Mouse (Mus musculus): ENCODE data around the gene Vegfb. TPM values are rescaled to one million over a fixed set of nuclear protein-coding genes. Genes with fewer than 3 reads are reported as not detected.
A peak's percentile ranks its signal among the peaks of the same experiment; 100 is the strongest.

Gene Vegfb
- polyA plus RNA-seq, 1 experiment from 2014 or later: 153 TPM

DNA sequence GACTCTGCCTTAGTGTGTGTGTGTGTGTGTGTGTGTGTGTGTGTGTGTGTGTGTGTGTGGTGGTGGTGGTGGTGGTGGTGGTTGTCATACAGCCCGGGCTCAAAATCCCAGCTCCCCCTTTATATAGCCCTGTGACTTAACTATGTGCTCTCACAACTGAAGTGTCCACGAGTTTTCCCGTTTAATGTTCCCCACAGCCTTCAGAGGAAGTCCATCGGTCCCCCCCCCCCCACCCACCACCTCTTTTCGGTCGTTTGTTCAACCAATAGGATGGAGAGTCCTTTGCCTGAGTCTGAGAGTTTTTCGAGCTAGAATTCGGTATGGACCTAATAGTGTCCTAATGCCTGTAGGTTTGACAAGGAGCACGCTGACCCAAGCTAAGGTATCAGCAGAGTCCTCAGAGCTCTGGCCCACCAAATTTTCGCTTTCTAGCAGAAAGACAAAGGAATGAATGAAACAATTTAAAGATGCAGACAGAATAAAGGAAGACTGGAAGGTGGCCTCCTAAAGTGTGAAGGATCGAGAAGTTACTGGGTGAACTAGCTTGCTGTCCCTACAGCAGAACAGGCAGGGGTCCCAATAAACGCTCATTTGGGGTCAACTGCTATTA lies 13.8 kb downstream of the Vegfb start:
- peak overlapping the region; percentile 69 to 80 for H3K4me3 ChIP-seq (ENCODE audit: control insufficient read depth in 1 of 2, insufficient read depth in 1 of 2, low read depth in 1 of 2, low read length in 2 of 2)
- no peaks in the 10 kb centered on the region for H3K27me3 ChIP-seq (ENCODE audit: control insufficient read depth, insufficient read depth, low read length)
- peaks cover 33 to 58% of the 10 kb centered on the region in 2 experiments for H3K4me1 ChIP-seq (ENCODE audit: control insufficient read depth in 2 of 2, insufficient read depth in 2 of 2, low read length in 2 of 2)
- H3K9ac ChIP-seq (ENCODE audit: low read length): peak overlapping the region; percentile 90
- H3K9me3 ChIP-seq (ENCODE audit: control insufficient read depth, low read length): no peaks in the 10 kb centered on the region
- peak overlapping the region; percentile 97 for H3K4me2 ChIP-seq (ENCODE audit: low read length)
- WGBS: 35% methylated on average over 12 of the region's 12 CpGs
- H3K27ac ChIP-seq (replicated peaks in 1 of 2; ENCODE audit: control insufficient read depth in 1 of 2, insufficient read depth in 1 of 2, low read depth in 2 of 2, low read length in 2 of 2): peak overlapping the region in 1 of 2 experiments; percentile 89; a peak in 1 of 4 replicates
- H3K36me3 ChIP-seq (ENCODE audit: control insufficient read depth, insufficient read depth, low read length): peaks cover 22% of the 10 kb centered on the region
- ATAC-seq (ENCODE audit: insufficient number of reproducible peaks, insufficient read depth, low FRiP score, low read depth): no peak

DNA sequence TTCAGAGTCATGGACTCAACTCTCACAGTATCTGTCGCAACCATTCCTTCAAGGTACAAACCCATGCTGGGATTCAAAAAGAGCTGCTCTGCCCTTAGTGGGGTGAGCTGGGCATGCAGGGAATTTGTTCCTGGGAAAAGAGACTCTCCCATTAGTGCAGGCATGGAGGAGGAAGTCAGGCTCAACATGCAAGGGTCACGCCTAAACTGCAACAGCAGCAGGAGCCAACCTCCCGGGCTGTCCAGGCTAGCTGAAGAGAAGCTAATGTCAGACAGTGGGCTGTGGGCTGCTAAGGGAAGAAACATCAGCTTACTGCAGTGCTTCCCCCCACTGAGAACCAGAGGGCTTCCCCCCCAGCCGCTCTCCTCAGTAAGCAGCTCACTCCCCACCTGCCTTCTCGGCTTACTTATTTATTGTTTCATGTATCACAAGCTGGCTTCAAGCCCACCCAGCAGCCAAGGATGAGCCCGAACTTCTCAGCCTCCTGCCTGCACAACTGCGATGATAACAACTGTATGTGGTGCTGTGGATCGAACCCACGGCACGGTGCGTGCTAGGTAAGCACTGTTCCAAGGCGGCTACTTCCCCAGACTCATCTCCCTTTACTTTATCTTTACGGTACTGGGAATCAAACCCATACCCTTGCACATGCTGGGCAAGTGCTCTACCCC lies 15.1 kb downstream of the Vegfb start:
- Histone ChIP-seq H3K4me1 (ENCODE audit: control insufficient read depth in 2 of 2, insufficient read depth in 2 of 2, low read length in 2 of 2) (peaks cover 30 to 56% of the 10 kb centered on the region in 2 experiments), H3K36me3 (ENCODE audit: control insufficient read depth, insufficient read depth, low read length) (peaks cover 9% of the 10 kb centered on the region), H3K27me3 (ENCODE audit: control insufficient read depth, insufficient read depth, low read length) (no peaks in the 10 kb centered on the region), H3K27ac (replicated peaks in 1 of 2; ENCODE audit: control insufficient read depth in 1 of 2, insufficient read depth in 1 of 2, low read depth in 2 of 2, low read length in 2 of 2) (peak overlapping the region in 1 of 2 experiments; percentile 19; a peak in 1 of 4 replicates), H3K9me3 (ENCODE audit: control insufficient read depth, low read length) (no peaks in the 10 kb centered on the region), H3K4me3 (ENCODE audit: control insufficient read depth in 1 of 2, insufficient read depth in 1 of 2, low read depth in 1 of 2, low read length in 2 of 2) (no peak overlapping the region), H3K9ac (ENCODE audit: low read length) (peak overlapping the region; percentile 16; the same call in 1 of the 2 replicates), H3K4me2 (ENCODE audit: low read length) (no peak overlapping the region)
- ATAC-seq (ENCODE audit: insufficient number of reproducible peaks, insufficient read depth, low FRiP score, low read depth): no peak
- WGBS: 81% methylated on average over 13 of the region's 13 CpGs

DNA sequence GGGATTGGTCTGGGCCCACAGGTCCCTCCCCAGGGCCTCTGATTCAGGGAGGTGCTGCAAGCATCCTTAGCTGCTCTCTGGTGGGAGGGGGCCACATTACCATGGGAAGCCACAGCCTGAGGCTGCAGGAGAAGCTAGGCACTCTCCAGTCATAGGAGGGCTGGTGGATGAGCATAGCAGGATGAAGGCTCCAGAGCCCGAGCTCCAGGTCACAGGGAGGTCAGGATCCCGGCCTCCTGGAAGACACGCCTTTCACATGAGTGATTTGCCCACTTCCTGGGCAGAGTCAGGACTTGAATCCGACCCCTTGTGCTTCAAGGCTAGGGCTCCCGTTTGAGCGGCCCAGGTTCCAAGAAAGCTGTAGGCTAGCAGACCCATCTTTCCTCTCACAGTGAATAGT lies 15.8 kb downstream of the Vegfb start:
- Histone ChIP-seq H3K9me3 (ENCODE audit: control insufficient read depth, low read length) (no peaks in the 10 kb centered on the region), H3K27ac (replicated peaks in 1 of 2; ENCODE audit: control insufficient read depth in 1 of 2, insufficient read depth in 1 of 2, low read depth in 2 of 2, low read length in 2 of 2) (peak overlapping the region in 1 of 2 experiments; percentile 19; a peak in 1 of 4 replicates), H3K36me3 (ENCODE audit: control insufficient read depth, insufficient read depth, low read length) (peaks cover 2% of the 10 kb centered on the region; the same call in 1 of the 2 replicates), H3K4me2 (ENCODE audit: low read length) (no peak overlapping the region), H3K27me3 (ENCODE audit: control insufficient read depth, insufficient read depth, low read length) (no peaks in the 10 kb centered on the region), H3K4me3 (ENCODE audit: control insufficient read depth in 1 of 2, insufficient read depth in 1 of 2, low read depth in 1 of 2, low read length in 2 of 2) (no peak overlapping the region), H3K4me1 (ENCODE audit: control insufficient read depth in 2 of 2, insufficient read depth in 2 of 2, low read length in 2 of 2) (peaks cover 28 to 49% of the 10 kb centered on the region in 2 experiments), H3K9ac (ENCODE audit: low read length) (peak overlapping the region; percentile 16; the same call in 1 of the 2 replicates)
- ATAC-seq (ENCODE audit: insufficient number of reproducible peaks, insufficient read depth, low FRiP score, low read depth): no peak
- WGBS: 41% methylated on average over 6 of the region's 6 CpGs

DNA sequence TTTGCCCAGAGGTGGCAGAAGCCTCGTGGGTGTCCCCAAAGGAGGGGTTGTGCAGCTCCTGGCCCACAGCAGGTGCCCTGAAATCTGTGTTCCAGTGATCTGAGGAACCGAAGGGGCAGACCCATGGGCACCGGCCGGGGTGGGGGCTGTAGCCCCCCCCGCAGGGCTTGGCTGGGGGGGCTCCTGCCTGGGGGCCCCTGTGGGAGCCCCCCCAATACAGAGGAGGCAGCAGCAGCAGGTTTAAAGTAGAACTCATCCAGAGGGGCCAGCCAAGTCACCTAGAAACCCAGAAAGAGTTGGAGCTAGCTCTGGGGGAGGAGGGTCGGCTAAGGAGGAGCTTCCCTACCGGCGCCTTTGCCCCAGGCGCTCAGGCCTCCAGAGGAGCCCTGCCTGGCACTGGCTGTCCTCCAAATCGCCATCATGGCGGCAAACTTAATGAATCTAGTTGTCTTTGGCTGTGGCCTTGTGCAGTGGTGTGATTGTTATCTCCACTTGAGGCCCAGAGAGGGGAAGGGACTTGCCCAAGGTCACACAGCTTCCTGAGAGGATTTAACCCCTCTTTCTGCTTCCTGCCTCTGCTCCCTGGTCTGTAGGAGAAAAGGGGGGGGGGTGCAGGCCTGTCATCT lies 16.9 kb downstream of the Vegfb start:
- peaks cover 26 to 40% of the 10 kb centered on the region in 2 experiments for H3K4me1 ChIP-seq (ENCODE audit: control insufficient read depth in 2 of 2, insufficient read depth in 2 of 2, low read length in 2 of 2)
- no peak for ATAC-seq (ENCODE audit: insufficient number of reproducible peaks, insufficient read depth, low FRiP score, low read depth)
- no peaks in the 10 kb centered on the region for H3K27me3 ChIP-seq (ENCODE audit: control insufficient read depth, insufficient read depth, low read length)
- H3K4me3 ChIP-seq (ENCODE audit: control insufficient read depth in 1 of 2, insufficient read depth in 1 of 2, low read depth in 1 of 2, low read length in 2 of 2): peak overlapping the region in 1 of 2 experiments; percentile 66; a peak in 2 of 4 replicates
- H3K36me3 ChIP-seq (ENCODE audit: control insufficient read depth, insufficient read depth, low read length): peaks cover 10% of the 10 kb centered on the region
- peak overlapping the region in 1 of 2 experiments; percentile 42; a peak in 2 of 4 replicates for H3K27ac ChIP-seq (replicated peaks in 1 of 2; ENCODE audit: control insufficient read depth in 1 of 2, insufficient read depth in 1 of 2, low read depth in 2 of 2, low read length in 2 of 2)
- no peaks in the 10 kb centered on the region for H3K9me3 ChIP-seq (ENCODE audit: control insufficient read depth, low read length)
- H3K9ac ChIP-seq (ENCODE audit: low read length): peak overlapping the region; percentile 81
- H3K4me2 ChIP-seq (ENCODE audit: low read length): peak overlapping the region; percentile 70
- 27% methylated on average over 11 of the region's 11 CpGs for WGBS

DNA sequence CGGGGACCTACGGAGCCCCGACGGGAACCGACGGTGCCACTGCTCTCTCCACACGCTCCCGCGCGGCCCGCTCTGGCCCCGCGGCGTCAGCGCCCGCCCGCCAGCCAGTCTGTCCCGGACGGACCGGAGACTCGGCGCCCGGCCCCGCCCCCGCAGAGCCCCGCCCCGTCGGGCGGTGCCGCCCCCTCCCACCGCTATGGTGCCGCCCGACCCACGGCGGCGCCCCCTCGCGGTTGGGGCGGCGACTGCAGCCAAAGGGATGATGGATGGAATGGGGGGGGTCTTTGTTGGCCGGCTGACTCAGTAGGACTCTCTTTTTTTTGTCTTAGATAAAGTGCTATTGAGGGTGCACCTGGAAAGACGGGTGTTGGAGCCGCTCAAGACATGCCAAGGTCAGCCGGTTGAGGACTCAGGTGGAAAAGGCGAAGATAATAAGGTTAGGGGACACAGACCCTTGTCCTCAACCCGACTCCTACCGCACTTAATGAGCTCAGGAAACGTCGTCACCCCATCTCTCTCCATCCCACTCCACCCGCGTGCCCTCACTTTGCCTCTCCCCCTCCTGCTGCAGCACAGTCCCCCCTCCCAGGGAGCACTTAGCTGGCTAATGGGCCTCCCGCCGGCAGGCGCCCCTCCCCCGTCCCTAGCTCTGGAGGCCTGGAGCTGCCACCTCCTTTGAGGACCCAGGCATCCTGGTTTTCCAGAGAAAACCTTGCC lies 17.6 kb downstream of the Vegfb start:
- Histone ChIP-seq H3K9me3 (ENCODE audit: control insufficient read depth, low read length) (no peaks in the 10 kb centered on the region), H3K4me3 (ENCODE audit: control insufficient read depth in 1 of 2, insufficient read depth in 1 of 2, low read depth in 1 of 2, low read length in 2 of 2) (peak overlapping the region; percentile 66 to 74), H3K9ac (ENCODE audit: low read length) (peak overlapping the region; percentile 81), H3K27me3 (ENCODE audit: control insufficient read depth, insufficient read depth, low read length) (no peaks in the 10 kb centered on the region), H3K4me2 (ENCODE audit: low read length) (peak overlapping the region; percentile 70), H3K27ac (replicated peaks in 1 of 2; ENCODE audit: control insufficient read depth in 1 of 2, insufficient read depth in 1 of 2, low read depth in 2 of 2, low read length in 2 of 2) (peak overlapping the region in 1 of 2 experiments; percentile 42; a peak in 2 of 4 replicates), H3K36me3 (ENCODE audit: control insufficient read depth, insufficient read depth, low read length) (peaks cover 17% of the 10 kb centered on the region), H3K4me1 (ENCODE audit: control insufficient read depth in 2 of 2, insufficient read depth in 2 of 2, low read length in 2 of 2) (peaks cover 26 to 40% of the 10 kb centered on the region in 2 experiments)
- under 1% methylated on average over 44 of the region's 55 CpGs for WGBS
- peak; percentile 68 for ATAC-seq (ENCODE audit: insufficient number of reproducible peaks, insufficient read depth, low FRiP score, low read depth)

DNA sequence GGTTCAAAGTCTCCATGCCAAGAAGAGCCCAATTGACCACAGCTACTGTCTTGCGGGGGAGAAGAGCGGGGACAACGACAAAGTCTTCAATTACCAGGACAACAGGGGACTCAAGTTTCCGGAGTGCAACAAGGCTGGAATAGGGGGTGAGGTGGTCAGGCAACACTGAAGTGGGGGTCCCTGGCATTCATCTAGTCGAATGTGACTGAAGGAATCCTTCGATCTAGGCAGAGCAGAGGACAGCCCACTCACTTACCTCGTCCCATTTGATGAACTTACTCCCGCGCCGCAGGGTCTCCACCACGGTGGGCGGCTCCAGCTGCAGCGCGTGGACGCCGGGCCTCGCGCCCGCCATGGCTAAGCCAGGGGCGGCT lies 18.2 kb downstream of the Vegfb start:
- peak overlapping the region; percentile 81 for H3K9ac ChIP-seq (ENCODE audit: low read length)
- no peaks in the 10 kb centered on the region for H3K9me3 ChIP-seq (ENCODE audit: control insufficient read depth, low read length)
- WGBS: under 1% methylated on average over 20 of the region's 20 CpGs
- peak overlapping the region in 1 of 2 experiments; percentile 41; a peak in 2 of 4 replicates for H3K27ac ChIP-seq (replicated peaks in 1 of 2; ENCODE audit: control insufficient read depth in 1 of 2, insufficient read depth in 1 of 2, low read depth in 2 of 2, low read length in 2 of 2)
- peaks cover 26 to 40% of the 10 kb centered on the region in 2 experiments for H3K4me1 ChIP-seq (ENCODE audit: control insufficient read depth in 2 of 2, insufficient read depth in 2 of 2, low read length in 2 of 2)
- no peak for ATAC-seq (ENCODE audit: insufficient number of reproducible peaks, insufficient read depth, low FRiP score, low read depth)
- peak overlapping the region; percentile 70 for H3K4me2 ChIP-seq (ENCODE audit: low read length)
- no peaks in the 10 kb centered on the region for H3K27me3 ChIP-seq (ENCODE audit: control insufficient read depth, insufficient read depth, low read length)
- peaks cover 23% of the 10 kb centered on the region for H3K36me3 ChIP-seq (ENCODE audit: control insufficient read depth, insufficient read depth, low read length)
- peak overlapping the region; percentile 66 to 74 for H3K4me3 ChIP-seq (ENCODE audit: control insufficient read depth in 1 of 2, insufficient read depth in 1 of 2, low read depth in 1 of 2, low read length in 2 of 2)

Measured in heart, embryonic 14.5 days (tissue).